Mouse (Mus musculus) T-helper 2 cell (primary cell): ENCODE results near the gene Cuedc1.
"Not testable (repeated sequence)": the region's sequence is repeated elsewhere in the genome, so short reads cannot be mapped to it uniquely, and the experiment has no call there.

Source experiments
- in situ Hi-C: fragments of 300-600 bp; cut with MboI, MseI; formaldehyde crosslinking; loops from one replicate; pipeline ENCODE4 v1.15.1; 2025; ENCODE audit warnings: high pct_unique_total_duplicates

Gene Cuedc1

DNA sequence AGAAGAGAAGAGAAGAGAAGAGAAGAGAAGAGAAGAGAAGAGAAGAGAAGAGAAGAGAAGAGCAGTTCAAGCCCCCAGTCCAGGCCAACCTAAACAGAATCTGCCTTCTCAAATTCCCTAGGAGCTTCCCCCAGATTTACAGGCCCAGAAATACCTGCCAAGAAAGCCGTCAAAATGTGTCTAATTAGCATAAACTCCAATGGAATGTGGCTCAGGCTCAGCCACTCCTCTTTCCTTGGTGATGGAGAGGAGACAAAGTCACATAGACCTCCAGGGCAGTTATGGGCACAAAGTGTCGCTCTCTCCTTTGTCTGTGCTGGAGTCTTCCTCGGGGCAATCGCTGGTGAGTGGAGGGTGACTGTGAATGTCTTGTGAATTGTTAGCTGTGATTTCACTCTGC lies 100.4 kb downstream of the Cuedc1 start:
- in situ Hi-C loops, result loop anchor here (5.0 kb wide), 2 partner anchors 141 to 226 kb away; no protein-coding TSS in a partner anchor

GRCm38 (mm10) chr11:88201172-88201571 lies 103.3 kb downstream of the Cuedc1 start:
- in situ Hi-C loops, result no loop called here

DNA sequence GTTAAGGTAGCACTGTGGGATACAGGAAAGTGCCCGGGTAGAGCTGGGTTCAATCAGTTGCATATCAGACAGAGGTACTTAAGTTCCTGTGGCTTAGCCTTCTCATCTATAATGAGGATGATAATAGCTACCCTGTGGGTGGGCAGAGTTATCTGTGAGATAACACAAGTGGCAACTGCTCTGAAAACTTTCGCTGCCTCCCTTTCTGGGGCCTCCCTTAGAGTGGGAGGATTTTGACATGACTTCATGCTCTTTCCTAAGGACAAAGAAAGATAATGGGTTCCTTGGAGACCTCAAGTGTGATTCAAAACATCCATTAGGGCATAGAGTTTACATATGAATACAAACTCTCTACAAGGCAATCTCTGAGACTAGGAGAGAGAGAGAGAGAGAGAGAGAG lies 104.2 kb downstream of the Cuedc1 start:
- in situ Hi-C loops, result no loop called here

DNA sequence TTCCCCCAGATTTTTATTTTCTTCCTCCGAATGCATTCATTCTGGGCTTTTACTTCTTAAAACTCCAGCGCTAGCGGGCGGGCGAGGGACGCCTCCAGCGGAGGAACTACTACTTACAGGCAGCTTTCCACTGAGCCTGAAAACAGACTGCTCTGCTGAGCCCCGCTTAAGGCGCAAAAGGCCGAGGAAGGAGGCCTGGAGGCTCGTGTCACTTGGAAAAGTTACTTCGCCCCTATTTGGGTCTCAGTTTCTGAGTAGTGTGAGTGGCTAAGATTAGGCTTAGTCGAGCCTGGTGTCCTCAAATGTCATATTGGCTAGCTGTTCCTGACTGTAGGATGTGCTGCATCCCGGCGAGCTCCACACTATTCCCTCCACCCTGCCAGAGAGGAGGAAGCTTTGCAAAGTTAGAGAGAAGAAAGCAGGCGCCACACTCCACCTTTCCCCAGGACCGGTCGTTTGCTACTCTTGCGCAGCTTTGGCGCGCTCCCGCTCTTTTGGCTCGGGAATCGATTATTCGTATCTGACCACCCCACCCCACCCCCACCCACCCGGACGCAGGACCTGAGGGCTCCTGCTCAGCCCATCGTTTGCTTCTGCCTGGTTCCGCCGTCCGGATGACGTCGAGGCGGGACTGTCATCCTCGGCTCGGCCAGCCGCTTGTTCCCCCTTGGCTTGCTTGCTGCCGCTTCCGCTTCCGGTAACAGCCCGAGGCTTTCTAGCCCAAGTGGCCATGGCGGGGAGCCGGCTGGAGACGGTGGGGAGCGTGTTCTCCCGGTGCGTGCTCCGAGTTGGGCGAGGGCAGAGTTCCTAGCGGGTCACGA lies 106.1 kb downstream of the Cuedc1 start, which contains the start of gene Mrps23:
Mrps23 (plus strand) TSS at position 677 of the 821 bp plus-strand sequence.
- in situ Hi-C loops, result no loop called here

- in situ Hi-C loops, result no loop called here
Observed at GRCm38 (mm10) chr11:88204593-88205368, 106.9 kb downstream of the Cuedc1 start.

GRCm38 (mm10) chr11:88206576-88206975 lies 108.7 kb downstream of the Cuedc1 start:
- in situ Hi-C loops, result not testable (repeated sequence)

- in situ Hi-C loops, result no loop called here
Observed at GRCm38 (mm10) chr11:88207697-88208096, 109.8 kb downstream of the Cuedc1 start.

- in situ Hi-C loops, result no loop called here
Observed at GRCm38 (mm10) chr11:88211824-88212582, 114.1 kb downstream of the Cuedc1 start.

DNA sequence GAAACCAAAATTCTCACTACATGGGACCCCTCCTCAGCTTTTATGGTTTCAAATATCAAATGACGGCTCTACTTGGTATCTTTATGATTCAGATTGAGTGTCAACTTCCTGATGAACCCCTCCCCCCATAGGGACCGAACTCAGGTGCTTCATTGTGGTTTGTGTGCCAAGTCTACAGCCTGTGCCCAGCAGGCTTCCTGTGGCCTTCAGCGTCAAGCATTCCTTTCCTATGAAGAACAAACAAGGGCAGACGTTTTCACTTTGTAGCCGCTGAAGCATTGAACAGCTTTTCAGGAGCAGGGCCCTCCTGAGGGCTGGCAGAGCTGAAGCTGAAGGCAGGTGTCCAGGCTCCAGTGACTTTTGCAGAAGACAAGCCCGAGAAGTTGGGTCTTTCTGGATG lies 115.9 kb downstream of the Cuedc1 start:
- in situ Hi-C loops, result no loop called here

- in situ Hi-C loops, result no loop called here
Observed at GRCm38 (mm10) chr11:88214881-88215831, 117.3 kb downstream of the Cuedc1 start.

DNA sequence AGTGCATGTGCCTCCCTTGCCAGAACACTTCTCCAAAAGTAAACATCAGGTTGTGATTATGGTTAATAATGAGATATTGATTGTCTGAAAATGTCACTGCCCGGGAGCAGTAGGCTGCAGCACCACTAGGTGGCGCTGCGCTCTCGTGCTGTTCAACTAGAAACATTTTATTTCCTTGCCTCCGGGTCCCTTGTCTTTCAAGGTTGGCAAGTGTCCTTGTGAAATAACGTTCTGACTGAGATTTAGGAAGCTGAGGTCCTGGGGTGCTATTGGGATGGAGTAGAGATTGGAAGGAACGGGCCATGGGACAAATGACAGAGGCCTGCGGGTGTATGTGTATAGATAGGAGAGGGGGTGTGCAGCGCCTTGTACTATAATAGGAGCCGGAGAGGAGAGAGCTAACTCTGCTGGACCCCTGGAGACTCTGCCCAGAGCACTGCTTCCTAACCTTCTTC lies 118.4 kb downstream of the Cuedc1 start:
- in situ Hi-C loops, result no loop called here

- in situ Hi-C loops, result no loop called here
Observed at GRCm38 (mm10) chr11:88218155-88218554, 120.3 kb downstream of the Cuedc1 start.

DNA sequence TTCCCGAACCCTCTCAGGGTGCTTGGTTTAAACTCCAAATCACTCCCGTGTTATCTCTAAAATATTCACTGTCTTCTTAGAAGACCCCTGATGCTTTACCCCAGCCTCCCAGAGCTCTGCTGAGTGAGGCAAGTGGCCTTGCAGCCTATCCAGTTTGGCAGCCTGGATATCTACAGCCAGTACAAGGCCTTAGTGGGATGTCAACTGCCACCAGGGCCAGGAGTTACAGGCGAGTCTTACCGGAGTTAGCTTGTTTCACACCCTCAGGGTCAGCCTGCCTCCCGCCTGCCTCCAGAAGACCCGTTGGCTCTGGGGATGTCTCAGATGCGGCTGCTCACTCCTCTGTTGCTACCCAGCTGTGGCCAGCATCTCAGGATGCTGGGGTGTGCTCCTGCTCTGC lies 120.7 kb downstream of the Cuedc1 start:
- in situ Hi-C loops, result no loop called here

DNA sequence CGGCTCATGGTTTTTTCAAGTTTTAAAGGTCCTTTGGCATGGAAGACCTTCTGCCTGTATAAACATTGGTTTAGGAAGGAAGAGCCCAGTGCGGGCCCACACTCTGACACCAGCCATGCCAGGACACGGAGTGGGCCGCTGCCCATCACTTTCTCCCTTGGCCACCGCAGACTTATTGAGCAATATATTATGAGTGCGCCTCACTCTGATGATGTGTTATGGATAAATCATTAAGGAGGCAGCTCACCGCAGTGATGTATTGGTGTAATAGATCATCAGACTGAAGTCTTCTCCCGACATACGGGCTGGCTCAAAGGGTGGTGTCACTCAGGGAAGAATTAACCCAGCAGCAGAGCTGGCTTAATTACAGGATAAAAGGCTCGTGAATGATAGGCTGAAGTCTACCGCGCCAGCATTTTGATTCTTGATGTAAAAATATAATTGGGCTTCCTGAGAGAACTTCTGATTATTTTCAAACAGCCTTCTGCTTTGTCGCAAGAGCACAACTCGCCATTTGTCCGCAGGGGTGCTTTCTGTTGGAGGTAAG lies 124.1 kb downstream of the Cuedc1 start:
- in situ Hi-C loops, result no loop called here

DNA sequence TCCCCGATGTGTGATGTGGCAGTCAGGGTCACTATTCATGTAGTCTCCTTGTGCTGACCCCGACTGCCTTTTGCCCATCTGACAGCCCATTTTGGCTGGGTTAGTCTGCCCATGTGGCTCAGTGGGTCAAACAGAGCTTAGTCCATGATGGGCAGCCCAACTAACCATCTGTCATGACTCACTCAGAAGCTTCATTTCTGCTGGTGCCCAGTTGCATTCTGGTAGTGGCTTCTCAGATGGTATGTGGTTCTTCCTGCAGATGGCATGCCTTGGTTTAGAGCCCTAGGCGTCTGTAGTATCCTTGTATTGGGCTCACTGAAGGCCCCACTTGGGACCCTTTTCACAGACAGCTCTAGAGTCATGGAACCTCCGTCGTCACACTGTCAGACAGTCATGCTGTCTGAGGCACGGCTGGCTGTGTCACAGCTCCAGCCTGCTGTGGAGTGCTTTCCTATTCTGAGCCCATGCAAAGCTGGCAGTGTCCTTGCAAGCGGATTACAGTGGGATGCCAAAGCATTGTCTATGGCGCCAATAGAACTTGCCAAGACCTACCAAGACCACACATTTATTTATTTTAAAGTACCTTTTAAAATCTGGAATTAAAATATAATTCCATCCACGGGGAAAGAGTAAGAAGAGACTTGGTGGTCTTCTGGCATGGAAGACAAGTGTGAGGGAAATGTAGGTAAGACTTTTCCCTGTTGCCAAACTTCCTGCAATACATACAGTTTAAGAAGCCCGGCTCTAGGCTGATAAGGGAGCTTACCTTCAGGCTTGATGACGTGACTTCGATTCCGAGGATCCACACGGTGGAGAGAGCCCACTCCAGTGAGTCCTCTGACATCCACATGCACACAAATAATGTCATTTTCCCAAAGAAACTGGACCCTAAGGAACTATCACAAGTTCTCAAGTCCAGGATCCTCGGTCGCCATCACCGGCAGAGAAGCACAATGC lies 129.4 kb downstream of the Cuedc1 start:
- in situ Hi-C loops, result no loop called here

- in situ Hi-C loops, result no loop called here
Observed at GRCm38 (mm10) chr11:88231213-88231790, 133.4 kb downstream of the Cuedc1 start.

GRCm38 (mm10) chr11:88233528-88234427 lies 135.9 kb downstream of the Cuedc1 start:
- in situ Hi-C loops, result no loop called here

GRCm38 (mm10) chr11:88234789-88235188 lies 136.9 kb downstream of the Cuedc1 start:
- in situ Hi-C loops, result no loop called here
